Mouse (Mus musculus): ENCODE results near the gene Morn1. TPM values are rescaled to one million over a fixed set of nuclear protein-coding genes. Genes with fewer than 3 reads are reported as not detected.

The Morn1 gene
- 1 to 10 TPM; 1.0 to 2.3 TPM for total RNA-seq (2021)
- long read RNA-seq, experiment 1: 0 reads
- long read RNA-seq, experiment 2, partial matches to known transcripts: 0 of 1 reads
- long read RNA-seq, experiment 2, other reads (novel, unspliced or antisense): 0 of 1 reads

DNA sequence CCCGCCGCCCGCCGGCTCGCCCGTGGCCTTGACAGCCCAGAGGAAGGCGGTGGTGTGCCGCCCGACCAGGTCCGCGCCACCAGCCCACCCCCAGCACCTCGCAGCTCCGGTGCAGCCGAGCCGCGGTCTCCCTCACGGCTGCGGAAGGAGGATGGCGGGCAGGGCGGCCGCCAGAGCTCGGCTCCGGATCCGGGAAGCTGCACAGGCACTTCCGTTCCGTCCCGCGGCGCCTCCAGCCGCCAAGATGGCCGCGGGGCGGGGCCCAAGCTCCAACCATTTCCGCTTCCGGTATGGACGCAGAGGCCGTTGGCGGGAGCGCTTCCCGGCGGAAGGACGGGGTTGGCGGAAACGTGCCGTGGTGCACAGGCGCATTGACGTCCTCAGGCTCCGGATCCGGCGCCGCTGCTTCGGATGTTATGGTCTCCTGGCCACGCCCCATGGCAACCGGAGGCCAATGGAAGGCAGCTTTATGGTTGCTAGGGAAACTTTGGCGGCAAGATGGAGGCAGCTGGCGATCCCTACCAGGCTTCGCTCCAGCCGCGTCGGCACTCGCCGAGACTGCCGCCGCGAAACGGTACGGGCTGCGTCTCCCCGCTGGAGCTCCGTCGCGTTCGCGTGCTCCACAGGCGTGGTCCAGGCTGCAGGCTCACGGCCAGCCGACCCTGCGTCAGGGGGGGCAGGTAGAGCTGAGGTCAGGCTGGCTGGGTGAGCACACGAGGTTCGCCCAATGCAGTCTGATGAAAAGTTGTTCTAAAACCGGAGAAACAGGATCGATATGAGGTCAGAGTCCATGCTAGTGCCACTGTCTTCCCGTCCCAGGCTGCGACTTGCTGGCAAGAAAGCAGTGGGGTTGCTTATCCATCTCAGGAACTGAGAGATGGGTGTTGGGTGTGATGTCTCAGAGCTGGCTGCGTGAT, at the start of gene Morn1, which contains the start of gene Rer1:
Gene Morn1 (plus strand): TSS at position 470 of the 917 bp plus-strand sequence.
Gene Rer1 (minus strand): TSS at position 275 of the 917 bp plus-strand sequence.
- peak; percentile 100 for DNase-seq

- DNase-seq: no peak
Measured at GRCm38 (mm10) chr4:155040197-155040596, 46.2 kb upstream of the Morn1 start.

DNA sequence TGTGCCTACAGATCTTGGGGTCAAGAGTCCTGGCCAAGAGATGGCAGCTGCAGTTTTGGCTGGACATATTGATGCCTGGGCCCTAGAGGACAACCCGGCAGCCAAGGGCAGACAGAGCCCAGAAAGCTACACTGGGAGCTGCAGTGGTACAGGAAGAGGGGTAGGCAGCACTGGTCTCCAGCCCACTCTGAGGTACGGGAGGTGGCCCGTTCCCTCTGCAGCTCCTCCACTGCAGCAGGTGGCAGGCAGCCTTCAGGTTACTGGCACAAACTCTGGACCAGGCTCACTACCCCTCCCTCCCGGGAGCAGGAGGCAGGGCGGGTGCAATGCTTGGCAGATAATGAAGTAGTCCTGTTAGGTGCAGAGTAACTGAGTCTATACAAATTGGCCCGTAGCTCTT, 45.7 kb upstream of the Morn1 start:
- DNase-seq: no peak

- DNase-seq: no peak
Measured at GRCm38 (mm10) chr4:155042606-155043288, 43.6 kb upstream of the Morn1 start.

GRCm38 (mm10) chr4:155043289-155043625, 43.1 kb upstream of the Morn1 start:
- DNase-seq: no peak

GRCm38 (mm10) chr4:155046636-155047035, 39.7 kb upstream of the Morn1 start:
- no peak for DNase-seq

GRCm38 (mm10) chr4:155050116-155050515, 36.3 kb upstream of the Morn1 start:
- no peak for DNase-seq

DNA sequence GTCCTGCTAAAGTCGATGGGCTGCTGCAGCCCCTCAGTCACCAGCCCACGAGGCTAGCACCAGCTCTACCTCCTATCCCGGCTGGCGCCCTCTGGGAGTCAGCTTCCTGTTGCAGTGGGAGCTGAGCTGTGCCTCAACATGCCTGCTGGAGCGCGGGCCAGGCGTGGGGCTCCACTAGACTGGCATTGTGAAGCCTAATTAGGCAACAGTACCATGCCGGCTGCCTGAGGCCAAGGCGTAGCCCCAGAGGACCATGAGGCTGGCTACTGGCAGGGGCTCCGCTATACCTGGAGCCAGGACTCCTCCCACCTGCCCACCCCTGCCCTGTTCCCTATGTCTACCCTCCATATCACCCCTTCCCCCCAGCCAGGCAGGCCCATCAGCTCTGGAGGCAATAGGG, 29.7 kb upstream of the Morn1 start, which contains the start of gene Plch2:
Gene Plch2 (minus strand): TSS at position 61 of the 400 bp plus-strand sequence.
- no peak for DNase-seq

DNA sequence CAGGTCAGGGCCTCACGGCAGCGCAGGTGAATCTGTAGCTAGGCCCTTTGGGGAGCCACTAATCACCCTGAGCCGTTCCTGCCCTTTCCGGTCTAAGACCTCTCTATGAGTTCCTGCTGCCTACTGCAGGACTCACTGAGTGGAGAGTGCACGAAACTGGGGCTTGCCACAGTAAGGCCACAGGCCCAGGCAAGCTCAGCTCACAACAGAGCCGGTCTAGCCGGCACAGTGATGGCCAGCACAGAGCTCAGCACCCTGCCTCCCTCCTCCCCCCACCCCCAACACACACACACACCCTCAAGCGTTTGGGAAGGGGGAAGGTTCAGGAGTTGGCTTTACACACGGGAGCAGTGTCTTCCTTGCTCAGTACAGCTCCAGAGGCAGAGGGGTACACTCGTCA, 28.1 kb upstream of the Morn1 start:
- no peak for DNase-seq

DNA sequence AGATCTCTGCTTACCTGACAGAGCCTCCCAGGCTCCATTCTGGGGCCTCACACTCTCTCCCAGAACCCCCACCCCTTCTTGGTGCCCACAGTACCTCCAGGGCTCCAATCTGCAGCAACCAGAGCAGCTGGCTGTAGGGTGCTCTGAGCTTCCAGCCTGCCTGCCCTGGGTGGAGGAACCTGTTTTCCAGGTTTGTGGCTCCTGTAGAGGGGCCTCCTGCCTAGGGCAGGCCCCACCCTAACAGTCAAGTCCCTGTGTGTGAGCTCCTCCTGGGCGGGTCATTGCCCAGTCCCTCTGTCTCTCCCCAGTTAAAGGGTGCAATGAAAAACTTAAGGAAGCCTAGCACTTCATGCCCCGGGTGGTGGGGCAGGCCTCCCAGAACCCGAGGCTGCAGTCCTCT, 22.5 kb upstream of the Morn1 start:
- no peak for DNase-seq

- no peak for DNase-seq
Measured at GRCm38 (mm10) chr4:155064474-155064873, 21.9 kb upstream of the Morn1 start.

- peak; percentile 88 to 94 for DNase-seq
Measured at GRCm38 (mm10) chr4:155065970-155066833, 20.2 kb upstream of the Morn1 start.

- peak; percentile 97 to 99 for DNase-seq
Measured at GRCm38 (mm10) chr4:155066834-155067522, 19.4 kb upstream of the Morn1 start, which contains the start of gene Pex10. Gene Pex10 (plus strand): TSS chr4:155067016.

GRCm38 (mm10) chr4:155068357-155068972, 17.9 kb upstream of the Morn1 start:
- DNase-seq: no peak

GRCm38 (mm10) chr4:155069191-155069590, 17.2 kb upstream of the Morn1 start:
- no peak for DNase-seq

DNA sequence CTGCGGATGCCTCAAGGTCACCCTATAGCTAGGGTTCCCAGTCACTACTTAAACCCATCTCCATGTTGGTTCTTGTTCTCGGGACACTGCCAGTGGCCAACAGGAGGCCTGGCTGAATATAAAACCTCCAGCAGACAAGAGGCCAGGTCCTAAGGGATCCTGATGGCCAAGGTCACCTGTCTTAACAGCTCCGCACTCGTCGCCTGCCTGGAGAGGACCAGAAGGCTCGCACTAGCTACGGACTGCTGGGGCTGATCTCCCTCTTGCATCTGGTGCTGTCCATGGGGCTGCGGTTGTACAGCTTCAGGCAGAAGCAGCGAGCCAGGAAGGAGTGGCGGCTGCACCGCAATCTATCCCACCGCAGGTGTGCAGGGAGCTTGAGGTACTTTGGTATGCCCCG, 16.2 kb upstream of the Morn1 start:
- no peak for DNase-seq

- DNase-seq: peak in 1 of 2 experiments; percentile 45
Measured at GRCm38 (mm10) chr4:155070921-155071320, 15.5 kb upstream of the Morn1 start.

DNA sequence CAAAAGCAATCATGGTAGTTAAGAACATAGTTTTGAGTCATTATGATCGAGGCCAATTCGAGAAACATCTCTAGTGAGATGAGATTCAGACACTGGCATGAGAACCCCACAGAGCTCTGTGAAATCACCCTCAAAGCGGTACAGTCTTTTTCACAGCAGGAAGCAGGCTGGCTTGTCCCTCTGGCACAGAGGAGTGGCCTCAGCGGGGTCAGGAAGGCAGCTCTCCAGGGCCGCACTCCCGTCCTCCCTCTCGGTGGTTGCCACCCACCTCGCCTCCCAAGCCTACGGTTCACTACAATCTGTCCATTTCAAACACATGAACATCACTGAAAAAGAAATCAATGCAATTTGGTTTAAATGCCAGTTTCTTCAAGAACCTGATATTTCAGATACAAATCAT, 12.0 kb upstream of the Morn1 start:
- no peak for DNase-seq

GRCm38 (mm10) chr4:155075137-155075536, 11.2 kb upstream of the Morn1 start:
- no peak for DNase-seq

GRCm38 (mm10) chr4:155075813-155076212, 10.6 kb upstream of the Morn1 start:
- DNase-seq: no peak

- DNase-seq: no peak
Measured at GRCm38 (mm10) chr4:155076677-155077076, 9.7 kb upstream of the Morn1 start.
